Mouse (Mus musculus): ENCODE results near the gene Palld.

Palld gene

GRCm38 (mm10) chr8:61866920-61867319 is 35.6 kb downstream of the Palld start:
- no peak for DNase-seq (ENCODE audit: low spot score in 2 of 2)

GRCm38 (mm10) chr8:61865365-61865764 is 37.1 kb downstream of the Palld start:
- DNase-seq (ENCODE audit: low spot score in 2 of 2): no peak

- no peak for DNase-seq (ENCODE audit: low spot score in 2 of 2)
Observed at GRCm38 (mm10) chr8:61851270-61851669, 51.2 kb downstream of the Palld start.

GRCm38 (mm10) chr8:61848581-61849162 is 53.8 kb downstream of the Palld start:
- no peak for DNase-seq (ENCODE audit: low spot score in 2 of 2)

- no peak for DNase-seq (ENCODE audit: low spot score in 2 of 2)
Observed at GRCm38 (mm10) chr8:61847494-61847893, 55.0 kb downstream of the Palld start.

- DNase-seq (ENCODE audit: low spot score in 2 of 2): no peak
Observed at GRCm38 (mm10) chr8:61844992-61845391, 57.5 kb downstream of the Palld start.

- no peak for DNase-seq (ENCODE audit: low spot score in 2 of 2)
Observed at GRCm38 (mm10) chr8:61844575-61844974, 57.9 kb downstream of the Palld start.

GRCm38 (mm10) chr8:61843776-61844175 is 58.7 kb downstream of the Palld start:
- DNase-seq (ENCODE audit: low spot score in 2 of 2): no peak

GRCm38 (mm10) chr8:61833211-61833610 is 69.3 kb downstream of the Palld start:
- no peak for DNase-seq (ENCODE audit: low spot score in 2 of 2)

GRCm38 (mm10) chr8:61831944-61832343 is 70.5 kb downstream of the Palld start:
- no peak for DNase-seq (ENCODE audit: low spot score in 2 of 2)

- no peak for DNase-seq (ENCODE audit: low spot score in 2 of 2)
Observed at GRCm38 (mm10) chr8:61830821-61831220, 71.7 kb downstream of the Palld start.

- no peak for DNase-seq (ENCODE audit: low spot score in 2 of 2)
Observed at GRCm38 (mm10) chr8:61824563-61824962, 77.9 kb downstream of the Palld start.

- no peak for DNase-seq (ENCODE audit: low spot score in 2 of 2)
Observed at GRCm38 (mm10) chr8:61823157-61823556, 79.3 kb downstream of the Palld start.

GRCm38 (mm10) chr8:61803764-61804163 is 98.7 kb downstream of the Palld start:
- no peak for DNase-seq (ENCODE audit: low spot score in 2 of 2)

GRCm38 (mm10) chr8:61802840-61803239 is 99.7 kb downstream of the Palld start:
- DNase-seq (ENCODE audit: low spot score in 2 of 2): no peak

- no peak for DNase-seq (ENCODE audit: low spot score in 2 of 2)
Observed at GRCm38 (mm10) chr8:61797391-61797947, 105.0 kb downstream of the Palld start.

- no peak for DNase-seq (ENCODE audit: low spot score in 2 of 2)
Observed at GRCm38 (mm10) chr8:61796537-61797050, 105.9 kb downstream of the Palld start.

- no peak for DNase-seq (ENCODE audit: low spot score in 2 of 2)
Observed at GRCm38 (mm10) chr8:61789946-61790345, 112.5 kb downstream of the Palld start.

- no peak for DNase-seq (ENCODE audit: low spot score in 2 of 2)
Observed at GRCm38 (mm10) chr8:61789289-61789688, 113.2 kb downstream of the Palld start.

- DNase-seq (ENCODE audit: low spot score in 2 of 2): no peak
Observed at GRCm38 (mm10) chr8:61782931-61783491, 119.5 kb downstream of the Palld start.

GRCm38 (mm10) chr8:61780652-61781257 is 121.7 kb downstream of the Palld start:
- no peak for DNase-seq (ENCODE audit: low spot score in 2 of 2)

- no peak for DNase-seq (ENCODE audit: low spot score in 2 of 2)
Observed at GRCm38 (mm10) chr8:61778194-61778593, 124.3 kb downstream of the Palld start.

GRCm38 (mm10) chr8:61776560-61776959 is 125.9 kb downstream of the Palld start:
- no peak for DNase-seq (ENCODE audit: low spot score in 2 of 2)
